Mouse (Mus musculus) bone marrow macrophage, adult 2 months (primary cell): ENCODE data around the gene Nynrin. TPM values are rescaled to one million over a fixed set of nuclear protein-coding genes. Genes with fewer than 3 reads are reported as not detected.

Experiments used
- H3K27ac ChIP-seq: 2 replicates; pipeline ENCODE4 v1.5.1; 2012; ENCODE audit warnings: low read depth, low read length; ENCODE audit not compliant: insufficient read depth
- H3K4me1 ChIP-seq: 2 replicates; pipeline ENCODE4 v1.6.1; 2012; ENCODE audit warnings: low read length; ENCODE audit not compliant: control insufficient read depth, insufficient read depth
- H3K4me3 ChIP-seq: 2 replicates; pipeline ENCODE4 v1.5.1; 2012; ENCODE audit warnings: mild to moderate bottlenecking, low read length, moderate library complexity; ENCODE audit not compliant: insufficient read depth
- CTCF ChIP-seq: IDR thresholded peaks from 2 replicates; pipeline ENCODE4 v1.5.1; 2012; ENCODE audit warnings: low read depth, mild to moderate bottlenecking, low read length, moderate library complexity
- POLR2A ChIP-seq: IDR thresholded peaks from 2 replicates; pipeline ENCODE4 v1.6.1; 2012; ENCODE audit warnings: mild to moderate bottlenecking, low read depth, low read length, borderline replicate concordance
- polyA plus RNA-seq: library from polyadenylated mRNA; stranded (reverse); fragments of >200 nt; gene quantifications from 2 replicates; pipeline ENCODE4 v1.2.4, GENCODE M21; 2012; ENCODE audit not compliant: missing spikeins, insufficient read depth, insufficient read length

Gene Nynrin
- polyA plus RNA-seq, 1 experiment: 3.2 TPM

GRCm38 (mm10) chr14:55863773-55864172, 10.0 kb downstream of the Nynrin start:
- Histone ChIP-seq H3K27ac (no peak overlapping the region), H3K4me3 (no peak overlapping the region), H3K4me1 (no peaks in the 10 kb centered on the region)
- peak; percentile 62; the same call in 1 of the 2 replicates for TF ChIP-seq CTCF
- no peak for TF ChIP-seq POLR2A

GRCm38 (mm10) chr14:55866962-55867361, 13.2 kb downstream of the Nynrin start:
- TF ChIP-seq CTCF (peak; percentile 97), POLR2A (no peak)
- H3K27ac ChIP-seq: no peak overlapping the region

DNA sequence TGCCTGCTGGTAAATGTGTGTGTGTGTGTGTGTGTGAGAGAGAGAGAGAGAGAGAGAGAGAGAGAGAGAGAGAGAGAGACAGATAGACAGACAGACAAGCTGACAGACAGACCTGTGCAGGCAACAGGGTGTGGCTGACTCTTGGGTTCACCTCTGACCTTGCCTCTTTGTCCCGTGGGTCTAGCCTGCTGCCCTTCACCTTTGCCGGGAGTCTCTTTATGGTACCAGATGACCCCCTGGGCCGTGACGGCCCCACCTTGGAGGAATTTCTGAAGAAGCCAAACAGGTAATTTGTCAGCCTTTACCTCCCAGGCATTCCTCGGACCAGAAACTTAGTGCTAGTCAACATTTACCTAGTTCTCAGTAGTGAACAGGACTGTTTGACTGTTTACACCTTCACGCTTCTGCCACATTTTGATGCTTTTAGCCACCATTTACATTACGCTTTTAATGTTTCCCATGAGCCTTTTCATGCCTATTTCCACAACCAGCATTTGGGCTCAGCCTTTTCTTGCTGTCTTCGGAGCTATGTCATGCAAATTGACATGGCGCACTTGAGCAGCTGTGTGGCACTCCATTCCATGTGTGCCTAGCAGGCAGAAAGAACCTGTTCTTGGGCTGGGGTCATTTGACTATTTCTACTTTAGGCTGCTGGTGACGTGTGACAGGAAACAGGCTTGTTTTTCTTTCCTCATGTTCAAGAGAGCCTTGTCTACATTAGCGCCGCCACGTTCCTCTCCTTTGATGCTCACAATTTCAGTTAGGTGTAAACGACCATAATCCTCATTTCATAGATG, 14.6 kb downstream of the Nynrin start:
- no peaks in the 10 kb centered on the region for H3K4me1 ChIP-seq
- no peak overlapping the region for H3K27ac ChIP-seq
- no peak overlapping the region for H3K4me3 ChIP-seq
- TF ChIP-seq POLR2A (no peak), CTCF (no peak)

More at GRCm38 (mm10) chr14:55866962-55867361, 13.2 kb downstream of the Nynrin start:
- no peaks in the 10 kb centered on the region for H3K4me1 ChIP-seq
- no peak overlapping the region for H3K4me3 ChIP-seq

- H3K27ac ChIP-seq: no peak overlapping the region
- no peak overlapping the region for H3K4me3 ChIP-seq
- TF ChIP-seq POLR2A: no peak
- no peak for TF ChIP-seq CTCF
- H3K4me1 ChIP-seq: no peaks in the 10 kb centered on the region
These were observed 15.7 kb downstream of the Nynrin start for GRCm38 (mm10) chr14:55869538-55869937.

- Histone ChIP-seq H3K4me1 (no peaks in the 10 kb centered on the region), H3K4me3 (no peak overlapping the region), H3K27ac (no peak overlapping the region)
- TF ChIP-seq POLR2A (no peak), CTCF (no peak)
These were observed 18.2 kb downstream of the Nynrin start for GRCm38 (mm10) chr14:55872039-55872438.

DNA sequence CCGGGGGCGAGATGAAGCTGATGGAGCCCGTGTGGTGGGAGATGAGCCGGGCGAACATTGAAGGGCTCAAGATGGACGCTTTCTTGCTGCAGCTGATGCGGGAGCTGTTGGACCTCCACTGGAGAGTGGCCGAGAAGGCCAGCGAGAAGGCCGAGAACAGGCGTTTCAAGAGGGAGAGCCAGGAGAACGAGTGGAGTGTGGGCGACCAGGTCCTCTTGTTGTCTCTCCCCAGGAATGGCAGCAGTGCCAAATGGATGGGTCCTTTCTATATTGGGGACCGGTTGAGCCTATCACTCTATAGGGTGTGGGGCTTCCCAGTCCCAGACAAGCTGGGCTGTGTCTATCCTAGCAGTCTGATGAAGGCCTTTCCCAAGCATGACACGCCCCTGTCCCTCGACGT, 18.7 kb downstream of the Nynrin start:
- TF ChIP-seq CTCF (no peak), POLR2A (no peak)
- no peak overlapping the region for H3K4me3 ChIP-seq
- H3K27ac ChIP-seq: no peak overlapping the region
- H3K4me1 ChIP-seq: no peaks in the 10 kb centered on the region

GRCm38 (mm10) chr14:55873242-55873713, 19.5 kb downstream of the Nynrin start:
- Histone ChIP-seq H3K4me1 (no peaks in the 10 kb centered on the region), H3K4me3 (no peak overlapping the region)
- TF ChIP-seq CTCF (no peak), POLR2A (no peak)

GRCm38 (mm10) chr14:55873714-55874683, 20.2 kb downstream of the Nynrin start:
- Histone ChIP-seq H3K4me1 (no peaks in the 10 kb centered on the region), H3K4me3 (peak overlapping the region; percentile 34), H3K27ac (no peak overlapping the region)
- TF ChIP-seq CTCF (peak; percentile 88), POLR2A (no peak)

More at GRCm38 (mm10) chr14:55873242-55873713, 19.5 kb downstream of the Nynrin start:
- no peak overlapping the region for H3K27ac ChIP-seq

DNA sequence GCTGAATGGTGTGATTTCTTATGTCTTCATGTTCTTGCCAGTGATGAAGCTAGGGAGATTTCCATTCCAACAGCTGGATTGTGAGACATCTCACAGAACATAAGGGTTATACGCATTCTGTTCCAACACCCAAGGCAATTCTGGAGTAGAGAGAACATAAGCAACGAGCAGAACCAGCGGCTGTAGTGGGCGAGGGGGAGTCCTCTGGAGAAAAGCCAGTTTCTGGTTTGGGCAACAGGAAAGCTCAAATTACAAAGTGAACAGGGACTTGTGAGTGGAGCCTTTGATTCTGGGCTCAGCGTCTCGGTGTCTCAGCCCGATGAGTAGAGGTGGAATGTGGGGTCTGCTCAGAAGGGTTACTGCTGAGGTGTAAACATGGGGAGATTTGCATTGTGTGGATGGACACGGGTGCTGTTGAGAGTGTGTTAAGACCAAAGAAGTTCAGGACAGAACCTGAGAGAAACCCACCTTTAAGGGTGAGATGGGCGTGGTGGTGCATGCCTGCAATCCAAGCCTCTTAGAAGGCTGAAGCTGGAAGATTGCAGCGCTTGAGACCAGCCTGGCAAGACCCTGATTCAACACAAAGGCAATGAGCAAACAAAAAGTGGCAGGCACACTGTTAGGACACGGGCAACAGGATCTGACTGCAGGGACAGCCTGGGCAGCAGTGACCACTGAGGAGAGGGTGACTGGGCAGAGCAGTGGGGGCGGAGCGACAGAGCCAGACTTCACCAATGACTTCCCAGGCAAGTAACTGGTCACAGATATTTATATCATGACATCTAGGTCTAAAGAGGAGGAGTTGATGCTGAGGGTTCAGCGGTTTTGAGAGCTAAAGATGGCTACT, 23.9 kb downstream of the Nynrin start:
- Histone ChIP-seq H3K4me3 (no peak overlapping the region), H3K27ac (no peak overlapping the region), H3K4me1 (no peaks in the 10 kb centered on the region)
- TF ChIP-seq POLR2A (no peak), CTCF (no peak)
